ENCODE assay signal across 10 mouse cellular contexts in the genomic region with DNA sequence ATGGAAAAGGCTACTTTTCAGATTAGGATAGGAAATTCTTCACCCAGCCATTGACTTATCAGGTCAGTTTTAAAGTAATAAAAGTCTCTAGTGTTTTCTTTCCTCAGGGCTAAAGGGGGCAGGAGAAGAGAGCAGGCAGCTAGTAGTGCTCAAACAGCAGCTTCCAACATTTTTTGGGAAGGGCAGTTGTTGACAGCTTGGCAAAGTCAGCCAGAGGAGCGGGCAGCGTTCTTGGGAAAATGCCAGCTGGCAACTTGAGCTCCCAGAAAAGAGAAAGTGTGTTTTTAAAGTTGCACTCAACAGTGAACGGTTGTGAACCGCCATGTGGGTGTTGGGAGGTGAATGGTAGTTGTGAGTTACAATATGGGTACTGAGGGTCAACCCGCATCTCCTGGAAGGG. TPM values are rescaled to one million over a fixed set of nuclear protein-coding genes. Genes with fewer than 3 reads are reported as not detected.
DNase-seq lines count a peak whose midpoint lies in the region; ATAC-seq and TF ChIP-seq lines count a peak whose summit lies in the region.
"Had no signal": no experiment of that assay in that cellular context is flagged by ENCODE, and none has a peak within 500 bp of the region (broad histone marks: within the 10 kb centered on the region; RNA-seq: fewer than 3 reads in every experiment).

No protein-coding gene starts in this region.

- no peaks in the 10 kb centered on the region for H3K27me3 ChIP-seq in midbrain, embryonic 11.5 days (ENCODE audit: control insufficient read depth, insufficient read depth, low read length)
- H3K27me3 ChIP-seq in midbrain, embryonic 13.5 days = no peaks in the 10 kb centered on the region
- no peaks in the 10 kb centered on the region for H3K27me3 ChIP-seq in heart, embryonic 15.5 days
- no peaks in the 10 kb centered on the region for H3K27me3 ChIP-seq in lung, postnatal 0 days (replicated peaks; ENCODE audit: insufficient read depth, low read length)
- H3K27me3 ChIP-seq: megakaryocyte, embryonic 14.5 days had no signal

- peak; percentile 8 for DNase-seq in cerebellum, adult 9-11 months
- no peak for DNase-seq in cerebellum, adult 9-10 months
- DNase-seq in midbrain, embryonic 11.5 days (ENCODE audit: low spot score, missing footprints) = peak; percentile 45
- peak; percentile 64 for DNase-seq in lung, postnatal 0 days (ENCODE audit: low spot score)
- no peak for DNase-seq in yolk sac, embryonic 10.5 days (ENCODE audit: low spot score)
- DNase-seq in frontal cortex, postnatal 25 days (ENCODE audit: low spot score in 2 of 2) = no peak
- DNase-seq: layer of hippocampus, adult 9-11 months had no signal

- TF ChIP-seq CTCF in lung, postnatal 0 days (IDR thresholded peaks at IDR 0.05) = no peak

- TF ChIP-seq EP300 in lung, postnatal 0 days (IDR thresholded peaks at IDR 0.05) = no peak

- 94% methylated on average over 5 of the region's 5 CpGs for WGBS in midbrain, embryonic 11.5 days
- WGBS in midbrain, embryonic 13.5 days = 88% methylated on average over 5 of the region's 5 CpGs
- WGBS in heart, embryonic 15.5 days = 42% methylated on average over 5 of the region's 5 CpGs
- 38% methylated on average over 5 of the region's 5 CpGs for WGBS in lung, postnatal 0 days

- H3K4me2 ChIP-seq in midbrain, embryonic 11.5 days = no peak overlapping the region
- no peak overlapping the region for H3K4me2 ChIP-seq in midbrain, embryonic 13.5 days (replicated peaks)
- 0 out of 2 replicates have a peak overlapping the region, but pooled peaks have one; percentile 1 for H3K4me2 ChIP-seq in heart, embryonic 15.5 days
- no peak overlapping the region for H3K4me2 ChIP-seq in lung, postnatal 0 days (replicated peaks; ENCODE audit: low read depth, low read length)

- H3K4me1 ChIP-seq in midbrain, embryonic 11.5 days (ENCODE audit: control insufficient read depth, insufficient read depth, low read length) = no peaks in the 10 kb centered on the region
- H3K4me1 ChIP-seq in midbrain, embryonic 13.5 days (replicated peaks) = no peaks in the 10 kb centered on the region
- H3K4me1 ChIP-seq in heart, embryonic 15.5 days (replicated peaks) = peaks cover 15% of the 10 kb centered on the region
- peaks cover 5% of the 10 kb centered on the region; the same call in 1 of the 2 replicates for H3K4me1 ChIP-seq in lung, postnatal 0 days (ENCODE audit: insufficient read depth, low read depth, low read length)

- no peaks in the 10 kb centered on the region for H3K9me3 ChIP-seq in midbrain, embryonic 11.5 days (ENCODE audit: control insufficient read depth, low read length)
- no peaks in the 10 kb centered on the region for H3K9me3 ChIP-seq in midbrain, embryonic 13.5 days
- H3K9me3 ChIP-seq in heart, embryonic 15.5 days (replicated peaks) = no peaks in the 10 kb centered on the region
- H3K9me3 ChIP-seq in lung, postnatal 0 days (ENCODE audit: low read length) = no peaks in the 10 kb centered on the region
- H3K9me3 ChIP-seq: megakaryocyte, embryonic 14.5 days had no signal

- no peak for ATAC-seq in midbrain, embryonic 11.5 days (ENCODE audit: low FRiP score)
- no peak for ATAC-seq in midbrain, embryonic 13.5 days
- peak; percentile 65; the same call in 1 of the 2 replicates for ATAC-seq in heart, embryonic 15.5 days (replicated peaks; ENCODE audit: insufficient number of reproducible peaks, insufficient read depth, low FRiP score, low read depth)
- peak; percentile 59 for ATAC-seq in lung, postnatal 0 days

- H3K27ac ChIP-seq in midbrain, embryonic 11.5 days (ENCODE audit: low read depth, low read length) = no peak overlapping the region
- H3K27ac ChIP-seq in midbrain, embryonic 13.5 days = no peak overlapping the region
- H3K27ac ChIP-seq in heart, embryonic 15.5 days = peak overlapping the region; percentile 67
- peak overlapping the region; percentile 26; the same call in 1 of the 2 replicates for H3K27ac ChIP-seq in lung, postnatal 0 days (ENCODE audit: low read length)

- no peaks in the 10 kb centered on the region for H3K36me3 ChIP-seq in midbrain, embryonic 11.5 days (ENCODE audit: control insufficient read depth, insufficient read depth, low read length)
- H3K36me3 ChIP-seq in midbrain, embryonic 13.5 days = peaks cover 14% of the 10 kb centered on the region
- peaks cover 4% of the 10 kb centered on the region for H3K36me3 ChIP-seq in heart, embryonic 15.5 days
- H3K36me3 ChIP-seq in lung, postnatal 0 days (ENCODE audit: insufficient read depth, low read length) = no peaks in the 10 kb centered on the region

- no peak overlapping the region for H3K4me3 ChIP-seq in midbrain, embryonic 11.5 days (ENCODE audit: low read depth, low read length)
- no peak overlapping the region for H3K4me3 ChIP-seq in midbrain, embryonic 13.5 days (replicated peaks)
- no peak overlapping the region for H3K4me3 ChIP-seq in heart, embryonic 15.5 days
- H3K4me3 ChIP-seq in lung, postnatal 0 days (ENCODE audit: low read depth, low read length) = no peak overlapping the region
- H3K4me3 ChIP-seq: megakaryocyte, embryonic 14.5 days had no signal

- H3K9ac ChIP-seq in midbrain, embryonic 11.5 days (ENCODE audit: low read length) = no peak overlapping the region
- no peak overlapping the region for H3K9ac ChIP-seq in midbrain, embryonic 13.5 days (replicated peaks)
- H3K9ac ChIP-seq in heart, embryonic 15.5 days = no peak overlapping the region
- no peak overlapping the region for H3K9ac ChIP-seq in lung, postnatal 0 days (replicated peaks; ENCODE audit: low read depth)

RNA-seq across cellular contexts. Expression of a gene that starts 2.6 kb away (rescaled TPM):
- polyA plus RNA-seq in midbrain, embryonic 11.5 days (2014; fragmentation: Nextera tagmentation; extraction: Ambion mirVana) = 0.63 and 0.83 TPM in 2 replicates
- polyA plus RNA-seq in midbrain, embryonic 13.5 days (2015; fragmentation: Nextera tagmentation; extraction: Ambion mirVana) = 0.39 and 0.41 TPM in 2 replicates
- 0.76 and 1.8 TPM in 2 replicates for polyA plus RNA-seq in heart, embryonic 15.5 days (2015; fragmentation: Nextera tagmentation; extraction: Ambion mirVana)
- polyA plus RNA-seq in lung, postnatal 0 days (2015; fragmentation: Nextera tagmentation; extraction: Ambion mirVana) = 1.2 and 1.9 TPM in 2 replicates

RNA-seq across cellular contexts. Expression of a gene that starts 24.1 kb away (rescaled TPM):
- polyA plus RNA-seq in midbrain, embryonic 11.5 days (2014; fragmentation: Nextera tagmentation; extraction: Ambion mirVana) = 132 and 136 TPM in 2 replicates
- 107 TPM in 2 replicates for polyA plus RNA-seq in midbrain, embryonic 13.5 days (2015; fragmentation: Nextera tagmentation; extraction: Ambion mirVana)
- polyA plus RNA-seq in heart, embryonic 15.5 days (2015; fragmentation: Nextera tagmentation; extraction: Ambion mirVana) = 69.9 and 92.3 TPM in 2 replicates
- polyA plus RNA-seq in lung, postnatal 0 days (2015; fragmentation: Nextera tagmentation; extraction: Ambion mirVana) = 45.9 and 50.0 TPM in 2 replicates

RNA-seq across cellular contexts. Expression of a gene that starts 24.9 kb away (rescaled TPM):
- polyA plus RNA-seq in midbrain, embryonic 11.5 days (2014; fragmentation: Nextera tagmentation; extraction: Ambion mirVana) = 566 and 581 TPM in 2 replicates
- polyA plus RNA-seq in midbrain, embryonic 13.5 days (2015; fragmentation: Nextera tagmentation; extraction: Ambion mirVana) = 541 and 556 TPM in 2 replicates
- polyA plus RNA-seq in heart, embryonic 15.5 days (2015; fragmentation: Nextera tagmentation; extraction: Ambion mirVana) = 760 and 907 TPM in 2 replicates
- polyA plus RNA-seq in lung, postnatal 0 days (2015; fragmentation: Nextera tagmentation; extraction: Ambion mirVana) = 352 and 364 TPM in 2 replicates

RNA-seq across cellular contexts. Expression of a gene that starts 38.5 kb away (rescaled TPM):
- 2.6 and 4.3 TPM in 2 replicates for polyA plus RNA-seq in midbrain, embryonic 11.5 days (2014; fragmentation: Nextera tagmentation; extraction: Ambion mirVana)
- polyA plus RNA-seq in midbrain, embryonic 13.5 days (2015; fragmentation: Nextera tagmentation; extraction: Ambion mirVana) = 3.4 and 4.4 TPM in 2 replicates
- polyA plus RNA-seq in heart, embryonic 15.5 days (2015; fragmentation: Nextera tagmentation; extraction: Ambion mirVana) = 1.3 and 1.4 TPM in 2 replicates
- 0.95 and 1.0 TPM in 2 replicates for polyA plus RNA-seq in lung, postnatal 0 days (2015; fragmentation: Nextera tagmentation; extraction: Ambion mirVana)

Comparison
In these comparisons a context has a peak if more than half of its experiments do, and no peak if none do; other contexts are left out.
1. DNase-seq: peak in cerebellum, adult 9-11 months (single experiment), midbrain, embryonic 11.5 days (single experiment) and lung, postnatal 0 days (single experiment); none in cerebellum, adult 9-10 months (single experiment), yolk sac, embryonic 10.5 days (single experiment) and frontal cortex, postnatal 25 days (0 of 2).
2. ATAC-seq: peak in heart, embryonic 15.5 days (single experiment) and lung, postnatal 0 days (single experiment); none in midbrain, embryonic 11.5 days (single experiment) and midbrain, embryonic 13.5 days (single experiment).
3. H3K27ac ChIP-seq: peak in heart, embryonic 15.5 days (single experiment) and lung, postnatal 0 days (single experiment); none in midbrain, embryonic 11.5 days (single experiment) and midbrain, embryonic 13.5 days (single experiment).